Mouse (Mus musculus) retina, postnatal 1 day (tissue): Measurements from ENCODE around the gene Rsph6a.

Experiments
- DNase-seq: peaks from one replicate; pipeline ENCODE4 v3.0.0-alpha.2; 2012

The Rsph6a gene

DNA sequence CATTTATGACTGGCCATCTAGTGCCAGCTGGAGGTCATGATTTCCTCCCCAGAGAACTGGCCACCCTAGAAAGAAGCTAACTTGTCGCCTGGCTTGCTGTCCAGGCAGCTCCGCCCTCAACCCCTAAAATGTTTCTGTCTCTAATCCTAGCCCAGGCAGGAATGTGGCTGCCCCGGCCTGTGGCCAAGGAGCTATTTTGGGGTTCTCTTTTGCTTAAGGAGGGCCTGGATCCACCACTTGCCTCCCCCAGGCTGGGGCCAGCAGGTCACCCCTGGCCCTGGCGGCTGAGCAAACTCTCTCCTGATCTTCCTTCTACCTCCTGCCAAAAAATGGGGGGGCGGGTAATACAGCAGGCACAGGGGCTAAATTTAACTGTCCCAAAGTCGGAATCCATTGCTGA is 28.6 kb downstream of the Rsph6a start:
- DNase-seq: no peak

DNA sequence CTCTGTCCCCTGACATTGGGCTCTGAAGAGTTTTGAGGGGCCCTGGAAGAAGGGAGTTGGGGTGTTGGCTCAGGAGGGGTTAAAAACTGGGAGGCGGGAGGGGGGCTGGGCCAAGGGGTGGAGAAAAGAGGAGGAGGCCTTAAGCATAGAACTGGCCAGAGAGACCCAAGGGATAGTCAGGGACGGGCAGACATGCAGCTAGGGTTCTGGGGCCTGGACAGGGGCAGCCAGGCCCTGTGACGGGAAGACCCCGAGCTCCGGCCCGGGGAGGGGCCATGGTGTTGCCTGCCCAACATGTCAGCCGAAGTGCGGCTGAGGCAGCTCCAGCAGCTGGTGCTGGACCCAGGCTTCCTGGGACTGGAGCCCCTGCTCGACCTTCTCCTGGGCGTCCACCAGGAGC is 29.2 kb downstream of the Rsph6a start, which contains the start of gene Dmpk:
Gene Dmpk (plus strand): TSS at position 149 of the 400 bp plus-strand sequence.
- no peak for DNase-seq

DNA sequence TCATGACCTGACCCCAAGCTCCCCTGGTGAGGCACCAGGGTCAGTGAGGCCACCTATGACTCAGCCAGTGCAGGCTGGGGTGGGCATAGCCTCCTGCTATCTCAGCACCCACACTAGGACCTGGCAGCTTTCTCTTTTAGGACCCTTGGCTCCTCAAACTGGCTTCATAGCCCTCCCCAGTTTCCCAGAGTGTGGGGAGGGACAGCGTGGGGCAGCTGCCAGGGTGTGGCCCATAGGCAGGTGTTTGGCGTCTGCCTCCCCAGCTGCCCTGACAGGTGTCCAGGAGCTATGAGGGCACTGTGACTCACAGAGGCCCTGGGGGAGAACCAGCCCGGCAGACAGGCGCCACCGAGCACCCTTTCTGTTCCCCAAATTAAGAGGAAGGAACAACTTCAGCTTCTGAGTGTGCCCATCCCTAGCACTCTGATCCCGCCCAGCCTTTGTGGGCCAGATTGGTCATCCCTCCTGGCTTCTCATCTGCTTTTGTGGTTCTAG is 29.8 kb downstream of the Rsph6a start:
- DNase-seq: no peak

DNA sequence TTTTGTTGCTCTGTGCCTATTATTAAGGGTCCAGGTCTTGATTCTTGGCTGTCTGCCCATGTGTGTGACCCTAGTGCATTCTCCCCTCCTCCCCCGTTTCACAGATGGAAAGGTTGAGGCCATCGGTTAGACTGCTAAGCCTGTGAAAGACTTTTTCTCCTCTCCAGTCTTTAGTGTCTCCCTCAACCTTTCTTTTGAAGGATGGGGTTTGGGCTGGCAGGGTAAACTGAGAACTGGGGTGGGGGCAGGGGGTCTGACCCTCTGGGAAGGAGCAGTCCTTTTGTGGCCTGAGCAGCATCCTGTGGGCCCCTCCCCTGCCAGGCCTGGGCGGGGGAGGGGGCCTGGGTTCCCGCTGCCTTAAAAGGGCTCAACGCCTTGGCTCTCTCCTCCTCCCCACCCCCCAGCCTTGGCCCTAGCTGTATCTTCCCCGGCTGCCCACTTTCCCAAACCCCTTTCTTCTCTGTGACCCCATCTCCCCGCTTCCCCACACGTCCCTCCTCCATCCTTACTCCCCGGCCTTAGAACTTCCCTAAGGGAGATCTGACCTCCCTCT is 30.5 kb downstream of the Rsph6a start:
- no peak for DNase-seq

DNA sequence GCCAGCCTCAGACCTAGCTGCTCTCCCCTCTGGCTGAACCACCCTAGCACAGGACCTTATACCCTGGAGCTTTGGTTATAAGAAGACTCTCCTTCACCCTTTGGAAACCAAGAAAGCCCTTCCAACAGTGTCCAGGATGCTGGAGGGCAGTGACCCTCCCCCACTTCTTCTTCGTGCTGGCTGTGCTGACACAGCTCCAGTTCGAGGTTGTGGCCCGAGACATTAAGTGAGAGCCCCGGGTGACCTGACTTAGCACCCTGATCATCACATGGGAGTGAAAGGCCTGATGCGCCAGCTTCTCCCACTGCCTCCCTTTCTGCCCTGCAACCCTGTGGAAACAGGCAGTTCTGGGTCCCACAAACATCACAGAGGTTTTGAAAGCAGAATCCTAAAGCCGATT is 31.0 kb downstream of the Rsph6a start:
- DNase-seq: no peak

DNA sequence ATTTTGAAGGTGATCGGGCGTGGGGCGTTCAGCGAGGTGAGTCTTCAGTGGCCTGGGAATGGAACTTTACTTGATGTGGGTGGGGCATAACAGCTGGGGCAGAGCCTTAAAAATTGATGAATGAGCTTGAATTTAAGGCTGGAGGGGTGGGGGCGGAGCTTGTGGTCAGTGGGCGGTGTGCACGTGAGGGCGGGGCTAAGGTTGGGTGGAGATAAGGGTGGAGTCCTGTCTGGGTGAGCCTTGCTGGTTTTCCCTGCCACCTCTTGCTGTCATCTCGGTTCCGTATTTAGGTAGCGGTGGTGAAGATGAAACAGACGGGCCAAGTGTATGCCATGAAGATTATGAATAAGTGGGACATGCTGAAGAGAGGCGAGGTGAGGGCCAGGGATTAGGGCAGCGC is 31.6 kb downstream of the Rsph6a start:
- peak; percentile 43 for DNase-seq

DNA sequence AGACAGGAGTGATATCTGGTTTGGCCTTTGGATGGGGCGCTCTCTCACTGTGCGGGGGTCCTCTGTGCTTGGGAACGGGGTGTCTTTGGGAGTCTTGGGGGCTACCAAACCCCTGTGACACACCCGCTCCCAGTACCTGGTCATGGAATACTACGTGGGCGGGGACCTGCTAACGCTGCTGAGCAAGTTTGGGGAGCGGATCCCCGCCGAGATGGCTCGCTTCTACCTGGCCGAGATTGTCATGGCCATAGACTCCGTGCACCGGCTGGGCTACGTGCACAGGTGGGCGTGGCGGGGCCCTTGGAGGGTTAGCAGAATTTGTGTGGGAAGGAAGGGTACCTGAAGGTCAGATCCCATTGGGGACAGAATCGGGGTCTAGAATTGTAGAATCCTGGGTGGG is 32.3 kb downstream of the Rsph6a start:
- DNase-seq: no peak

DNA sequence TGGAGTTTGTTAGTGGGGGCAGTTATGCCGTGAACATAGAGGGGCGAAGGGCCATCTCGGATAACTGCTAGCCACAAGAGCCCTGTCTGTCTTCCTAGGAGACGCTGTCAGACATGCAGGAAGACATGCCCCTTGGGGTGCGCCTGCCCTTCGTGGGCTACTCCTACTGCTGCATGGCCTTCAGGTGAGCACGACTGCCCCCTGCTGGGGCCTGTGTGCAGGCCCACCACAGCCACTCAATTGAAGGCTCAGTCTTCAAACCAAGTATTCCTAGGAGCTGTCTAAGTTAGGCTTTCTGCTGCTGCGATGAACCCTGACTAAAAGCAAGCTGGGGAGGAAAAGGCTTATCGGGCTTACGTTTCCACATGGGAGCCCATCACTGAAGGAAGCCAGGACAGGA is 34.3 kb downstream of the Rsph6a start:
- peak; percentile 73 for DNase-seq

DNA sequence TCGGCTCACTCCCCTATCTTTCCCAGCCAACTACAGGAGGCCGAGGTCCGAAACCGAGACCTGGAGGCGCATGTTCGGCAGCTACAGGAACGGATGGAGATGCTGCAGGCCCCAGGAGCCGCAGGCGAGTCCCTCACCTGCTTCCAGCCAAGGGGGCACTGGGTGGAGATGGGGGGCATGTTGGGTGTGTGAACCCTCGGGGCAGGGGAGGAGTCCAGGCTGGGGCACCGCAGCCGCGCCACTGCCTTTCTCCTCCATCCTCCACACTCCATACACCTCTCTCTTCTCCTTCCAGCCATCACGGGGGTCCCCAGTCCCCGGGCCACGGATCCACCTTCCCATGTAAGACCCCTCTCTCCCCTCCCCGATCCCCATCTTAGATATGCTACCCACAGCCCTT is 37.4 kb downstream of the Rsph6a start:
- no peak for DNase-seq

DNA sequence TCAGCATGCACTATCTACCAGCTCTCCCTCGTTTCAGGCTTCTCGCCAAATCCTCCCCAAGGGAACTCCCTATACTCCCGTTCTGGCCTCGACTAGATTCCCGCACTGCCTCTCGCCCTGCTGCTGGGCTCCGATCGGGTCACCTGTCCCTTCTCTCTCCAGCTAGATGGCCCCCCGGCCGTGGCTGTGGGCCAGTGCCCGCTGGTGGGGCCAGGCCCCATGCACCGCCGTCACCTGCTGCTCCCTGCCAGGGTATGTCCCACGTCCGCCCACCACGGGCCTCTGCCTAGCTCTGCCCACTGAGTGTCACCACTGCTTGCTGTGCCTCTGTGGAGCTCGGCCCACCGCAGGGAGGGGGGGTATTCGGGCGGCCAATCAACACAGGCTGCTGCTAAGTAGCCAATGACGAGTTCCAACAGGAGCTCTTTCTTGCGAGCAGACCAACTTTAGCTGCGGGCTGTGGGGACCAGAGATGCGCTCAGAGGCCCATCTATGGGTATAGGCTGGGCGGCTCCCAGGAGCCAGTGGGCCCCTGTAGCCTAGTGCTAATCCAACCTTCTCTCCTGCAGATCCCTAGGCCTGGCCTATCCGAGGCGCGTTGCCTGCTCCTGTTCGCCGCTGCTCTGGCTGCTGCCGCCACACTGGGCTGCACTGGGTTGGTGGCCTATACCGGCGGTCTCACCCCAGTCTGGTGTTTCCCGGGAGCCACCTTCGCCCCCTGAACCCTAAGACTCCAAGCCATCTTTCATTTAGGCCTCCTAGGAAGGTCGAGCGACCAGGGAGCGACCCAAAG is 38.1 kb downstream of the Rsph6a start:
- DNase-seq: peak; percentile 91

DNA sequence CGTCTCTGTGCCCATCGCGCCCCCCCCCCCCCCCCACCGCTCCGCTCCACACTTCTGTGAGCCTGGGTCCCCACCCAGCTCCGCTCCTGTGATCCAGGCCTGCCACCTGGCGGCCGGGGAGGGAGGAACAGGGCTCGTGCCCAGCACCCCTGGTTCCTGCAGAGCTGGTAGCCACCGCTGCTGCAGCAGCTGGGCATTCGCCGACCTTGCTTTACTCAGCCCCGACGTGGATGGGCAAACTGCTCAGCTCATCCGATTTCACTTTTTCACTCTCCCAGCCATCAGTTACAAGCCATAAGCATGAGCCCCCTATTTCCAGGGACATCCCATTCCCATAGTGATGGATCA is 38.7 kb downstream of the Rsph6a start:
- DNase-seq: peak; percentile 89

DNA sequence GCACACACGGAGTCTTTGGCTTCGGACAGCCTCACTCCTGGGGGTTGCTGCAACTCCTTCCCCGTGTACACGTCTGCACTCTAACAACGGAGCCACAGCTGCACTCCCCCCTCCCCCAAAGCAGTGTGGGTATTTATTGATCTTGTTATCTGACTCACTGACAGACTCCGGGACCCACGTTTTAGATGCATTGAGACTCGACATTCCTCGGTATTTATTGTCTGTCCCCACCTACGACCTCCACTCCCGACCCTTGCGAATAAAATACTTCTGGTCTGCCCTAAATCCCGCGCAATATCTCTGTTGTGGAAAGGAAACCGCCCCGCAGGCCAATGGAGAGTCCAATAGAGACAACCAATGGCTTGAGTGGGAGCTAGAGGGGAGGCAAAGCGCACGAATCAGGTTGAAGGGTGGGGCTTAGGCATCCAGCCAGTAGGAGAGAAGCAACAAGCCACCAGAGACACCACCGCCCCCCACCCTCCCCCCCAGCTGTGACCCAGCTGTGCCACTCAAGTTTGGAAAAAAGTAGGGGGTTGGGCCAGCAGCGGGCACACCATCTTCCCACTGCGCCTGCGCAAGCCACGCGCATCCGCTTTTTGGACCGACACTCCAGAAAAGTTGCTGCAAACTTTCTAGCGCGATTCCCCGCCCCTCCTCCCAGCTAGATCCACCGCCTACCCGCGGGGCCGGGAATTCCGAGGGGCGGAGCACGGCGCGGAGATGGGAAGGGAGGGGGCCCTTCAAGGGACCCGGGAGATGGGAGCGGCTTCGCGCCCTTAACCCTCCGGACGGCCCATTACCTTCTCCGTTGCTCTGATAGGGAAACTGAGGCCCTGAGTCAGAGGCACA is 39.3 kb downstream of the Rsph6a start:
- peak; percentile 98 for DNase-seq

DNA sequence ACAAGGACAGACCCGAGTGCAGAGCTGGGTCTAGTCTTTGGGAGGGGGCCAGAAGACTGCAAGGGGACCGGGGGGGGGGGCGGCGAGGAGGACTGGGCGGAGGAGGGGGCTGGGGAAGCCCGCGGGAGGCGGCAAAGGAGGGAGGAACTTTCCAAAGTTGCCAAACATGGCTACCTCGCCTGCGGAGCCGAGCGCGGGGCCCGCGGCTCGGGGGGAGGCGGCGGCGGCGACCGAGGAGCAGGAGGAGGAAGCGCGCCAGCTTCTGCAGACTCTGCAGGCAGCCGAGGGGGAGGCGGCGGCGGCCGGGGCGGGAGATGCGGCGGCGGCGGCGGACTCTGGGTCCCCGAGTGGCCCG is 40.0 kb downstream of the Rsph6a start, which contains the start of gene Six5:
Gene Six5 (plus strand): TSS at position 124 of the 355 bp plus-strand sequence.
- no peak for DNase-seq

DNA sequence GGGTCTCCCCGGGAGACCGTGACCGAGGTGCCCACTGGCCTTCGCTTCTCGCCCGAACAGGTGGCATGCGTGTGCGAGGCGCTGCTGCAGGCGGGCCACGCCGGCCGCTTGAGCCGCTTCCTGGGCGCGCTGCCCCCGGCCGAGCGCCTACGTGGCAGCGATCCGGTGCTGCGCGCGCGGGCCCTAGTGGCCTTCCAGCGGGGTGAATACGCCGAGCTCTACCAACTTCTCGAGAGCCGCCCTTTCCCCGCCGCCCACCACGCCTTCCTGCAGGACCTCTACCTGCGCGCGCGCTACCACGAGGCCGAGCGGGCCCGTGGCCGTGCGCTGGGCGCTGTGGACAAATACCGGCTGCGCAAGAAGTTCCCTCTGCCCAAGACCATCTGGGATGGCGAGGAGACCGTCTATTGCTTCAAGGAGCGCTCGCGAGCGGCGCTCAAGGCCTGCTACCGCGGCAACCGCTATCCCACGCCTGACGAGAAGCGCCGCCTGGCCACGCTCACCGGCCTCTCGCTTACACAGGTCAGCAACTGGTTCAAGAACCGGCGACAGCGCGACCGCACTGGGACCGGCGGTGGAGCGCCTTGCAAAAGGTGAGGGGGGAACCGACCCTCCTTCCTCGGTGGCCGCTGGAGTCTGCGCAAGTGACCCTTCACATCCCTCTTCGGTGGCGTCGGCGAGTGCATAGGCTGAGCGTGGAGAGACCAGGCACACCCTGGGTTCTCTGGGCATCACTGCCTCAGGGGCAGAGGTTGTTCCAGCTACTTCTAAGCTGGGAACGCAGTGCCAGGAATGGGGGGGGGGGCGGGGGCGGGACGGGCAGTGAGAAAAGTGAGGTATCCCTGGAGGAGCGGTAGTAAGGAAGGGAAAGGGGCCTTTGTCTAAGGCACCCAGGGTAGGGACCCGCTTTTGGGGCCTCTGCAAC is 40.6 kb downstream of the Rsph6a start:
- DNase-seq: peak; percentile 66

DNA sequence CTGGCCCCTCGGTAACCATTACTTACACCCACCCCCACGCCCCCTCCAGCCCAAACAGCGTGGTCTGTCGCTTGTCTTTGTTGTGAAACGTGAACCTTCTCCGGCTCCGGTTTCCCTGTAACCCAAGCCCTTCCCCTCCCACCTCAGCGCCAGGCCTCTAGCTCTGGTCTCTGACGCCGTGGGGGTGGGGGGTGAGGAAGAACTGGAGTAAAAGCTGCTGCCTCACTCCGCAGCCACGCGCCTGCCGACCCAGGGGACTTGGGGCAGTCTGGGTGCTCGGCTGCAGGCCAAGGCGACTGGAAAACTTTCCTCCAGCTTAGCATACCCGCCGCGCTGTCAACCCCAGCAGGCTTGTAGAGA is 41.2 kb downstream of the Rsph6a start:
- peak; percentile 75 for DNase-seq

DNA sequence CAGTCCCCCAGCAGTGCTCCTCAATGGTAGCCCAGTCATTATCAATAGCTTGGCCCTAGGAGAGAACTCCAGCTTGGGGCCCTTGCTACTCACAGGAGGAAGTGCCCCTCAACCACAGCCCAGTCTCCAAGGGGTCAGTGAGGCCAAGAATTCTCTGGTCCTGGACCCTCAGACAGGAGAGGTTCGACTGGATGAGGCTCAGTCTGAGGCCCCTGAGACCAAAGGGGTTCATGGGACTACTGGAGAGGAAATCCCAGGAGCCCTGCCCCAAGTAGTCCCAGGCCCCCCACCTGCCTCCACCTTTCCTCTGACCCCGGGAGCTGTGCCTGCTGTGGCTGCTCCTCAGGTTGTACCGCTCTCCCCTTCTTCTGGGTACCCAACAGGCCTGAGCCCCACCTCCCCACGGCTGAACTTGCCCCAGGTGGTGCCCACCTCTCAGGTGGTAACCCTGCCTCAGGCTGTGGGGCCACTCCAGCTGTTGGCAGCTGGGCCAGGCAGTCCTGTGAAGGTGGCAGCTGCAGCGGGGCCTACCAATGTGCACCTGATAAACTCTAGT is 42.0 kb downstream of the Rsph6a start:
- DNase-seq: no peak

DNA sequence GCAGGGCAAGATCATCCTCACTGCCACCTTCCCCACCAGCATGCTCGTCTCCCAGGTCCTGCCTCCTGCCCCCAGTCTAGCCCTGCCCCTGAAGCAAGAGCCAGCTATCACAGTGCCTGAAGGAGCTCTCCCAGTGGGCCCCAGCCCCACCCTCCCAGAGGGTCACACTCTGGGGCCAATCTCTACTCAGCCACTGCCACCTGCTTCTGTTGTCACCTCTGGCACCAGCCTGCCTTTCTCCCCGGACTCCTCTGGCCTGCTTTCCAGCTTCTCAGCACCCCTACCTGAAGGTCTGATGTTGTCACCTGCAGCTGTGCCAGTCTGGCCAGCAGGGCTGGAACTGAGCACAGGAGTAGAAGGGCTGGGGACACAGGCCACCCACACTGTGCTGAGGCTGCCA is 42.7 kb downstream of the Rsph6a start:
- DNase-seq: no peak

DNA sequence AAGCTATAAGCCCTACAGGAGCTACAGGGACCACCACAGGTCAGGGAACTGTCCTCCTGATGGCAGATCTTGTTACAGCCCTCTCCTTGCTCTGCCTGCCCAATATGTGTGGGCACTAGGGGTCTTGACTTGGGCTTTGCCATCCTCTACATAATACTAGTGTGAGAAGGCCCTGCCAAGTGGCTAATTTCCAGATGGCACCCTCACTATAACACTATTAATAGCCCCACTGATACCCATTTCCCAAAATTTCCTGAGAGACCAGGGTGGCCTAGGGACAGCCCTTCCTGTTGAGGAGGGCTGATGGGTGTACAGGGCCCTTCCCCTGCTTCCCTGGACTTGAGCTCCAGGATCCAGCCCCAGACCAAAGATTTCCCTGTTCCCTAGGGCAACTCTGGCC is 43.4 kb downstream of the Rsph6a start:
- no peak for DNase-seq

DNA sequence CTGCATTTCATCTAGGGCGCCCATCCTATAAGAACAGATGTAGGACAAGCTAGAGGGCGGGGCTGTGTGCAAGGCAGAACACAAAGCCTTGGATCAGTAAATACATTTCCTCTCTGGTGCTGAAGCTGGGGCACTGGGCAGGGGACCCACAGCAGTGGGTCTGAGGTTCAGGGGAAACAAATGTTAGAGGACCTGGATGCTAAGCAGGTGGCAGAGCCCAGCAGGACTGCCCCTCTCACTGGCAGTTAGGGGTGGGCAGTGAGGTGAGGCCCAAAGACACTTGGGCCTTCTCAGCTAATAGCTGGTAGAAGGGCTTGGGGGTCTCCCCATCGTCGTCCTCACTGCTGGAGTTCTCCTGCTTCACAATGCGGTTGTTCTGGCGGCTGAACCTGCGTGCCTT is 44.3 kb downstream of the Rsph6a start:
- no peak for DNase-seq

DNA sequence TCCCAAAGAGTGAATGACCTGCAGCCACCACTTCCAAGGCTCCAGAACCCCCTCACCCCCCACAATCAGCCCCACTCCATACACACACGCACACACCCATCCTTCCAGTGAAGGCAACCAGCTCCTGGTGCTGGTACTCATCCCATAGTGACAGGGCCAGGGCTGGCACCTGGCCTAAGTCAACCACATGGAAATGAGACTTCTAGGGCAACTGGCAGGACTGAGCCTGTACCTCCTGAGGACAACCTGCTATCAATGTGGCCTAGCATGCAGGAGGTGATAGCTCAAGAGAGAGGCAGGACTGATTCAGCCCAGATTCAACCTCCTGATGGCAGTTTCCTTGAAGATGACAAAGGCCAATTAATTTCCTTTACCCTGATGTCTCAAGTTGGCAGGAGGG is 45.8 kb downstream of the Rsph6a start:
- DNase-seq: no peak

DNA sequence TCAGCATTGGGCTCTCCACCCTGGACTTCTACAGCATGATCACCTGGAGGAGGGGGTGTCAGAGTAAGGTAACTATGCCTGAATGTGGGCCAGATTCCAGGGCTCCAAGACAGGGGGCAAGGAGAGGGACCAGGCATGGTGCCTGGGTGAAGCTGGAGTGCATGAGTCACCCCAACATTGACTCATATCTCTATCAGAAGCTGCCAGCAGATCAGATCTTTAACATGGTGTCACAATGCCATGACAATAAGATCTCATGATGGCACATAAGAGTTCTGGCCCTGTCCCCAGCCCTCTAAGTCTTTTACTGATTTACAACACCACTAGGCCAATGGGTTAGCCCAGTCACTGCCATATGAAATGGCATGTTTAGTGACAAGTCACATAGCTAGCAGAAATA is 49.3 kb downstream of the Rsph6a start:
- no peak for DNase-seq

DNA sequence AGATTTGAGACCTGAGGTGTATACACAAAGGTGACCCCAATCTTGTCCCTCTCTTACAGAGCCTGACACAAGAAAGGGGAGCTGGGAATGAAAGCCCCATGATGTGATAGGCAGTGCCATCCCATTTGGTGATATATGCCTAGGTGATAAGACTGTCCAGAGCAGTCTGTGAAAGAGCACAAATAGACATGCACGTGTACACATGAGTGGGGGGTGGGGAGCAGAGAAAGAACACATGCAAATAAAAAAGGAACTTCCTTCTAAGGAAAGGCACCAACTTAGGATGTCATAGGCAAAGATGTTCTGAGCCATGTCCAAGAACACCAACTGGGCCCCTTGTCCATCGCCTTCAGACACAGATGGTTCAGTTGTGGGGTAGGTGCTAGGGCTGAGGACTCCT is 50.0 kb downstream of the Rsph6a start:
- DNase-seq: no peak
